Comparison of ENCODE assay signal across 7 mouse cellular contexts in genomic region chr5:147726701-147727393, GRCm38 (mm10). TPM values are rescaled to one million over a fixed set of nuclear protein-coding genes. Genes with fewer than 3 reads are reported as not detected.
DNase-seq lines count a peak whose midpoint lies in the region; ATAC-seq and TF ChIP-seq lines count a peak whose summit lies in the region.

No protein-coding gene starts in this region.

- H3K36me3 ChIP-seq in lung, embryonic 14.5 days (ENCODE audit: insufficient read depth): no peaks in the 10 kb centered on the region
- H3K36me3 ChIP-seq in forebrain, postnatal 0 days (ENCODE audit: insufficient read depth): no peaks in the 10 kb centered on the region
- no peaks in the 10 kb centered on the region for H3K36me3 ChIP-seq in limb, embryonic 12.5 days
- no peaks in the 10 kb centered on the region for H3K36me3 ChIP-seq in stomach, embryonic 14.5 days (ENCODE audit: control insufficient read depth, insufficient read depth, low read length)

- peak overlapping the region; percentile 48 for H3K4me3 ChIP-seq in lung, embryonic 14.5 days (ENCODE audit: low read depth, low read length)
- peak overlapping the region; percentile 36; the same call in 1 of the 2 replicates for H3K4me3 ChIP-seq in forebrain, postnatal 0 days (ENCODE audit: low read depth, low read length)
- peak overlapping the region; percentile 45 for H3K4me3 ChIP-seq in limb, embryonic 12.5 days (replicated peaks)
- peak overlapping the region; percentile 38 for H3K4me3 ChIP-seq in stomach, embryonic 14.5 days (ENCODE audit: low read depth, low read length)

- H3K4me2 ChIP-seq in lung, embryonic 14.5 days: peak overlapping the region; percentile 78
- peak overlapping the region; percentile 68; the same call in 1 of the 2 replicates for H3K4me2 ChIP-seq in forebrain, postnatal 0 days (ENCODE audit: low read depth)
- H3K4me2 ChIP-seq in limb, embryonic 12.5 days: peak overlapping the region; percentile 77; the same call in 1 of the 2 replicates
- peak overlapping the region; percentile 76 for H3K4me2 ChIP-seq in stomach, embryonic 14.5 days (replicated peaks; ENCODE audit: low read depth, low read length)

- WGBS in lung, embryonic 14.5 days: 2% methylated on average over 18 of the region's 18 CpGs
- WGBS in forebrain, postnatal 0 days: 5% methylated on average over 18 of the region's 18 CpGs
- WGBS in limb, embryonic 12.5 days: 2% methylated on average over 18 of the region's 18 CpGs
- WGBS in stomach, embryonic 14.5 days: 2% methylated on average over 18 of the region's 18 CpGs

- no peaks in the 10 kb centered on the region for H3K4me1 ChIP-seq in lung, embryonic 14.5 days (ENCODE audit: insufficient read depth)
- peaks cover 11% of the 10 kb centered on the region; the same call in 1 of the 2 replicates for H3K4me1 ChIP-seq in forebrain, postnatal 0 days (ENCODE audit: insufficient read depth)
- peaks cover 19% of the 10 kb centered on the region for H3K4me1 ChIP-seq in limb, embryonic 12.5 days (replicated peaks)
- H3K4me1 ChIP-seq in stomach, embryonic 14.5 days (ENCODE audit: control insufficient read depth, insufficient read depth, low read length): peaks cover 14% of the 10 kb centered on the region; the same call in 1 of the 2 replicates

- TF ChIP-seq CTCF in lung, embryonic 14.5 days (IDR thresholded peaks at IDR 0.05; ENCODE audit: low read depth): no peak
- no peak for TF ChIP-seq CTCF in forebrain, postnatal 0 days (IDR thresholded peaks at IDR 0.05; ENCODE audit: low read depth)

- ATAC-seq in lung, embryonic 14.5 days (ENCODE audit: insufficient read depth): no peak
- no peak for ATAC-seq in forebrain, postnatal 0 days
- ATAC-seq in limb, embryonic 12.5 days (ENCODE audit: insufficient number of reproducible peaks, insufficient read depth, low FRiP score, low TSS enrichment, low read depth): no peak
- no peak for ATAC-seq in stomach, embryonic 14.5 days (ENCODE audit: insufficient number of reproducible peaks, insufficient read depth, low FRiP score, low read depth)

- H3K27ac ChIP-seq in lung, embryonic 14.5 days (ENCODE audit: low read depth): no peak overlapping the region
- H3K27ac ChIP-seq in forebrain, postnatal 0 days (ENCODE audit: low read depth, low read length): no peak overlapping the region
- H3K27ac ChIP-seq in limb, embryonic 12.5 days: no peak overlapping the region
- no peak overlapping the region for H3K27ac ChIP-seq in stomach, embryonic 14.5 days (ENCODE audit: low read length)

- DNase-seq in lung, embryonic 14.5 days: peak; percentile 39
- no peak for DNase-seq in lung, postnatal 25 days (ENCODE audit: low spot score)
- DNase-seq in forebrain, postnatal 0 days: no peak
- no peak for DNase-seq in T-cell, adult 2 months (ENCODE audit: low spot score)
- DNase-seq in ovary, postnatal 36 days (ENCODE audit: low spot score): no peak

- no peak overlapping the region for H3K9ac ChIP-seq in lung, embryonic 14.5 days
- no peak overlapping the region for H3K9ac ChIP-seq in forebrain, postnatal 0 days
- no peak overlapping the region for H3K9ac ChIP-seq in limb, embryonic 12.5 days (replicated peaks)
- H3K9ac ChIP-seq in stomach, embryonic 14.5 days (replicated peaks; ENCODE audit: low read depth, low read length): no peak overlapping the region

- no peaks in the 10 kb centered on the region for H3K9me3 ChIP-seq in lung, embryonic 14.5 days (ENCODE audit: low read depth, low read length)
- no peaks in the 10 kb centered on the region for H3K9me3 ChIP-seq in forebrain, postnatal 0 days (ENCODE audit: low read length)
- H3K9me3 ChIP-seq in limb, embryonic 12.5 days: no peaks in the 10 kb centered on the region
- H3K9me3 ChIP-seq in stomach, embryonic 14.5 days (ENCODE audit: control insufficient read depth, low read depth, low read length): no peaks in the 10 kb centered on the region

- H3K27me3 ChIP-seq in lung, embryonic 14.5 days (ENCODE audit: insufficient read depth, low read length): peaks cover 62% of the 10 kb centered on the region
- peaks cover 58% of the 10 kb centered on the region for H3K27me3 ChIP-seq in forebrain, postnatal 0 days (ENCODE audit: insufficient read depth, low read length)
- peaks cover 86% of the 10 kb centered on the region for H3K27me3 ChIP-seq in limb, embryonic 12.5 days
- peaks cover 40% of the 10 kb centered on the region for H3K27me3 ChIP-seq in stomach, embryonic 14.5 days (ENCODE audit: control insufficient read depth, insufficient read depth, low read length)

RNA-seq across cellular contexts. Expression of gene Flt1, which starts 1.0 kb away (rescaled TPM):
- 18.4 and 22.9 TPM in 2 replicates for polyA plus RNA-seq in lung, embryonic 14.5 days (2014; fragmentation: Nextera tagmentation; extraction: Ambion mirVana)
- 8.5 and 11.6 TPM in 2 replicates for total RNA-seq in forebrain, postnatal 0 days (2014; rRNA removed)
- 6.4 and 10.1 TPM in 2 replicates for polyA plus RNA-seq in forebrain, postnatal 0 days (2015; fragmentation: Nextera tagmentation; extraction: Ambion mirVana)
- polyA plus RNA-seq in limb, embryonic 12.5 days (2016; fragmentation: Nextera tagmentation; extraction: Ambion mirVana): 11.2 and 12.6 TPM in 2 replicates
- 11.5 and 13.0 TPM in 2 replicates for polyA plus RNA-seq in stomach, embryonic 14.5 days (2014; fragmentation: Nextera tagmentation; extraction: Ambion mirVana)
